Mouse (Mus musculus) CD4-positive, CD25-positive, alpha-beta regulatory T cell, adult 4 months (primary cell): Measurements from ENCODE around the gene Tmem196. TPM values are rescaled to one million over a fixed set of nuclear protein-coding genes. Genes with fewer than 3 reads are reported as not detected.
A peak's percentile ranks its signal among the peaks of the same experiment; 100 is the strongest.

ENCODE experiments used
- ATAC-seq: one replicate; pipeline ENCODE4 v1.8.0; 2017
- polyA plus RNA-seq, 2 experiments: library from polyadenylated mRNA; unstranded; fragments of 100-300 nt; shearing (Covaris generic); gene quantifications; one replicate each; pipeline ENCODE4 v1.2.1; 2017

Tmem196 gene
- polyA plus RNA-seq: not detected

DNA sequence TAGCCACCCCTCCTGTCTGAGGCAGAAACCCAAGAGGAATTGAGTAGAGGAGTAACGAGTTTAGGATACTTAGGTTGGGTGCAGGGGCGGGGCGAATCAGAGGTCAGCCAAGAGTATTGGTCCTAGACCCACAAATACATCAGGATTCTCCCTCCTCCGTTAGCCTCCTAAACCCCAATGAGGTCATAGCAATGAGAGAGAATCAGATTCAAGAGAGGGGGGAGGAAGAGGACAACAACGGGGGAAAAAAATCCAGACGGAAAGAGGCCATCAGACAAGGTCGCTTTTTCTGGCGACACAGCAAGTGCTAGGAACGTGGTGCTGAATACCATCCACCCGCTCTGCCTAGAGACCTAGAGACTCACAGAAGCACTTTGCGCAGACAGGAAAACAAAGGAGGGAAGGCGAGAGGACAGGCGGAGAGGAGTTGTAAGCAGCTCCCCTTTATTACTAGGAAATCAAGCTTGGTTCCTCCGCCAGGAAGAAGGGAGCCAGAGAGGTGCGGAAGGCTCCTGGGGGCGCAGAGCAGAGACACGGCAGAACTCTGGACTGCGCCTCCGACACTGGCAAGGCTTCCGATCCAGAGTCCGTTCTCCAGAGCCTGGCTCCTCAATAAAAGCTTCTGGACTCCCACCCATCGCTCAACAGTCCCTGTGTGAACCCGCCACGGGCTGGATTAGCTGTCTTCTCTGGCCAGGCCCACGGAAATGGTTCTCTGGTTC, at the start of gene Tmem196:
Gene Tmem196 (plus strand): TSS at position 234 of the 722 bp plus-strand sequence.
- ATAC-seq: no peak

DNA sequence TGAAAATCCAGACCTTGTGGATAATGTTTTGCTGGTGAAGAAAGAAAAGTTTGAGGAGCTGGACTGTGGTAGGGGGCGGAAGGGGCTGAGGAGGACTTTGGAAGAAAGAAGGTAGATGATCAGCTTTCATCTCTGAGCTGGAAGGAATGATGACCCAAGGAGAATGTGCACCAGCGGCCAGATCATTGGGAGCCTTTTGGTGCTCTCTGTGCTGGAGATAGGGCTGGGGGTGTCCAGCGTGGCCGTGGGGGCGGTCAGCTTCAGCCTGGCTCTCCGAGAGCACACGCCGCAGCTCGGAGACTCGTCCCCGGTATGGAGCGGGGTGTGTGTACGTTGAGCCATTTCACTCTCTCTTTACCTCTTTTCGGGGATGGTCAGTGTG, 680 bp downstream of the Tmem196 start:
- no peak for ATAC-seq

DNA sequence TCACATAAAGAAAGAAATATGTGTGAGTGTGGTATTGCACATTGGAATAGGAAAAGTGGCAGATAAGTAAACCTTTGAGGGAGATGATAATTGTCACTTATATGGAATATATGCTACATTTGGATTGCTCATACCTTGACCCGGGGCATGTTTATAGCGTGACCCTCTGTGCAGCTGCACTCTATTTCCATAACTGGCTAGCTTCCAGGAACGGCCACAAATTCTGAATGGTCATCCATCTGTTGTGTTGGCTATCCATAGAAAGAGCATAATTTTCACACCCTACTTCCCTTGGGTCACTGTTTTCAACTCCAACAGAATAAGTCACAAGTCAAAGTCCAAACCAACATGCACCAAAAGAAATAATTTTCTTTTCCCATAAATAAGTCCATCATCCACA, 11.4 kb downstream of the Tmem196 start:
- no peak for ATAC-seq

GRCm38 (mm10) chr12:119960730-119961129, 15.1 kb downstream of the Tmem196 start:
- no peak for ATAC-seq

- no peak for ATAC-seq
These were observed 19.8 kb downstream of the Tmem196 start for GRCm38 (mm10) chr12:119965373-119965772.

DNA sequence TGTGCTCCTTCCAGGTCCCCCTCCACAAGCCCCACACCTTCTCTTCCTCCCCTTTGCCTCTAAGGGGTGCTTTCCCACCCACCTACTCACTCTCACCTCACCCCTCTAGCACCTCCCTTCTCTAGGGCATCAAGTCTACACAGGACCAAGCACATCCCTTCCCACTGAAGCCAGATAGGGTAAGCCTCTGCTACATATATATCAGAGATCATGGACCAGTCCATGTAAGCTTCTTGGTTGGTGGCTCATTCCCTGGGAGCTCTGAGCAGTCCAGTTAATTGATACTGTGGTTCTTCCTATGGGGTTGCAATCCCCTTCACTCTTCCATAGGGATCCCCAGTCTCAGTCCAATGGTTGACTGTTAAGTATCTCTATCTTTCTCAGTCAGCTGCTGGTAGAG, 24.4 kb downstream of the Tmem196 start:
- no peak for ATAC-seq

- ATAC-seq: peak; percentile 60
These were observed 36.1 kb downstream of the Tmem196 start for GRCm38 (mm10) chr12:119981731-119982130.

DNA sequence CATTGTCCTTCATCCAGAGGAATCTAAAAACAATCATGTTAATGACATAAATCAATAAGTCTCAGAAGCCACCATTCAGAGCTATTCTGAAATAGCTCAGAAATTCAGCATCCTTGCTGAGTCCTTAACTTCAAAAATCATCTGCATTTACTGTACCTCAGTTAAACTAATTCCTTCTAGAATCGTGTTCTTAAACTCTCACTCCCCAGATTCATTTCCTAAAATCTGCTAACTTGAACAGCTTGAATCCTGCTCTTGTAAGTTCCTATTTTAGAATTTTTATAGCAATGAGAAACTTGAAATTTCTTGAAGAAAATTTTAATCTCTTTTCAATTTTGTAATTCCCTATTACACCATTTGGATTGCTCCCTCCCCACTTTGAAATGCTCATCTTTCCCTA, 52.6 kb downstream of the Tmem196 start:
- no peak for ATAC-seq

- ATAC-seq: no peak
These were observed 58.7 kb downstream of the Tmem196 start for GRCm38 (mm10) chr12:120004280-120004679.

DNA sequence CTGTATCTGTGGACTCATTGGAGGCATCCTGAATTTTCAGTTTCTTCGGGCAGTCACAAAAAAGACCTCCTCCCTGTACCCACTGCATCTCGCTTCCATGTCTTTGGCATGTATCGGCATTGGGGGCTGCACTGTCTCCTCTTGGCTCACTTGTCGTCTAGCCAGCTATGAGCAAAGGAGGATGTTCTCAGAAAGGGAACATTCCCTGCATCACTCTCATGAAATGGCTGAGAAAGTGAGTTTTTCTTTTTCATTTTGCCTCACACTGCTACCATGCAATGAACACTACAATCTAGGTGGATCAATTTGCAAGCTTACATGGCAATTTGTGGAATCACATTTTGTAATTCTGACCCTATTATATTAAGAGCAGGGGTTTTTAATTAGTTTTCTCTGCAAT, 69.1 kb downstream of the Tmem196 start:
- ATAC-seq: no peak

GRCm38 (mm10) chr12:120015201-120015600, 69.6 kb downstream of the Tmem196 start:
- no peak for ATAC-seq

GRCm38 (mm10) chr12:120028089-120028959, 82.7 kb downstream of the Tmem196 start:
- ATAC-seq: peak; percentile 97
